Mouse (Mus musculus) ovary, postnatal 14 days (tissue): Measurements from ENCODE around the gene Acta2.

ENCODE experiments used
- DNase-seq: peaks from one replicate; pipeline ENCODE4 v3.0.0; 2022; ENCODE audit warnings: low spot score

Gene Acta2

DNA sequence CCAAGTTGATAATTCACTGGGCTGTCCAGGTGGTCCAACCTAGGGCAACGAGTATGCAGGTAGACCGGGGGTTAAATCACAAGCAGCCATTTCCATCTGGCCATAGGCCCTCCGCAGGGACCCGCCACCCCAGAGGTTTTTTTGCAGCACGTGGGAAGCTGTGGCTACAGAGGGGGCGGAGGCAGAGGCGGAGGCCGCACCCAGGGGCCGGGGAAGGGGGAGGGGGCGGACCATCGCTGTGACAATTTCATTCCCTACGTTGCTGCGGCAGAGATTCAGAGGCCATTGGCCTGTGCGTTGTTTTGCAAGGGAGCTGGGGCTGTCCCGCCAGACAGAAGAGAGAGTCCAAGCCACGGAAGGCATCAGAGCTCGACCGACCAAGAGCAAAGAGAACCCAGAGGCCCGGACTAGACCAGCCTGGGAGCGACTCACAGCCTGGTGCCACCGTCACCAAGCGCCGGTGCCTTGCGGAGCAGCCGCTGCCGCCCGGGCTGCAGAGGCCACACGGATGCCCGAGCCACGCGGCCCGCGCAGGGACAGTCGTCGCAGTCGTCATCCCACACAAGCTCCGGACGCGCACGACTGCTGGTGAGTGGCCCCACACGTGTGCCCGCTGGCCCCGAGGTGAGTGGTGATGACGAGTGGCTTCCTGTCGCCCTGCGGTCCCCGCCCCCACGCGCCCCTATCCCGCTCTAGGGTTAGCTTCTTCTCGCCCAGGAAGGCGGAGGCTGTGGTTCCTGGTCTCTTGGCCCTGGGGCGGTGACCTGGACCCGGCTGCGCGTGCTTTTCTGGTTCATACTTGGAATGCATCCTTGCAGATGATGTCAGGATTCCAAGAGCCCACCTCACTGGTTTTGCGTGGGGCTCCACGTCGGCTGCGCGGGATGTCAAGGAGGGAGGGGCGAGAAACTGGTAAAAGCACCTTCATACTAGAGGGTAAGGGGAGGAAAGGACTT lies 63.1 kb downstream of the Acta2 start, which contains the start of gene Stambpl1:
Gene Stambpl1 (plus strand): TSS at position 222 of the 956 bp plus-strand sequence.
- DNase-seq: peak; percentile 49

DNA sequence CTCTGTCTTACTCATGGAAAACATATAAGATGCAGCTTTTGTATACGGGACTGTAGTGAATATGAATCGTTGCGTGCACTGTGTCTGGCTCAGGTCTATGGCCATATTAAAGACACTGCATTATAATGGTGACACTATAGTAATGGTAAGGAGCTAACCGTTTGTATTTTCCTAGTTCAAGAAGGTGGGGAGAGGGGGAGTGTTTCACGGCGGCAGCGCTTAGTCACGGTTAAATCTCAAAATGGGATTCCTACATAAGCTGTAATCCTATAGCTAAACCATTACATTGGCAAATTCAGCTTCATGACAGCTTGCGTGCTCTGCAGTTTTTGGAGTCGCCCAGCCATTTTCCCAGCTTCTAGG lies 63.8 kb downstream of the Acta2 start:
- no peak for DNase-seq
